Mouse (Mus musculus): Measurements from ENCODE around the gene Adcy6. TPM values are rescaled to one million over a fixed set of nuclear protein-coding genes. Genes with fewer than 3 reads are reported as not detected.
A peak's percentile ranks its signal among the peaks of the same experiment; 100 is the strongest.

The Adcy6 gene
- polyA plus RNA-seq, 1 experiment from 2014 or later = 10.1 TPM

DNA sequence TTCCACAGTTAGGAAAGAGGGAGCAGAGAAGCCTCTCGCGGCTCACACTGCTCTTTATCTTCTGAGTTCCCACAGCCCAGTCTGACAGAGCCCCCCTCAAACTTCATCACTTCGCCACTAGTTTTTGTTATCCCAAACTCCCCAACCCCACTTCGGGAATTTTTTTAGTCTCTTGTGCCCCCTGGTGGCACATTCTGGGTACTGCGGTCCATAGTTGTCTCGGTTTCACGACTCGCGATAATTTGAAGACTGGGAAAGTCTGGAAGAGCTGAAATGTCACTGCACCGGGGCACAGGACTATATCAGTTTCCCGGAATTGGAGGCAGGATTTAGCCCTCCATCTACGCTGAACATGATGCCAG is 7.3 kb upstream of the Adcy6 start:
- no peak overlapping the region for H3K9ac ChIP-seq (ENCODE audit: low read depth, low read length)
- no peak overlapping the region for H3K4me3 ChIP-seq (ENCODE audit: low read length)
- under 1% methylated on average over 12 of the region's 12 CpGs for WGBS
- H3K4me1 ChIP-seq (ENCODE audit: control insufficient read depth, insufficient read depth, low read depth, low read length) = peaks cover 7% of the 10 kb centered on the region
- H3K27me3 ChIP-seq (replicated peaks; ENCODE audit: control insufficient read depth, insufficient read depth, low read length) = no peaks in the 10 kb centered on the region
- no peaks in the 10 kb centered on the region for H3K36me3 ChIP-seq (ENCODE audit: control insufficient read depth, insufficient read depth, low read length)
- H3K9me3 ChIP-seq (ENCODE audit: control insufficient read depth, low read length) = no peaks in the 10 kb centered on the region
- no peak overlapping the region for H3K27ac ChIP-seq (ENCODE audit: low read depth, low read length)
- peak overlapping the region; percentile 17; the same call in 1 of the 2 replicates for H3K4me2 ChIP-seq (ENCODE audit: low read length)
- ATAC-seq = no peak

DNA sequence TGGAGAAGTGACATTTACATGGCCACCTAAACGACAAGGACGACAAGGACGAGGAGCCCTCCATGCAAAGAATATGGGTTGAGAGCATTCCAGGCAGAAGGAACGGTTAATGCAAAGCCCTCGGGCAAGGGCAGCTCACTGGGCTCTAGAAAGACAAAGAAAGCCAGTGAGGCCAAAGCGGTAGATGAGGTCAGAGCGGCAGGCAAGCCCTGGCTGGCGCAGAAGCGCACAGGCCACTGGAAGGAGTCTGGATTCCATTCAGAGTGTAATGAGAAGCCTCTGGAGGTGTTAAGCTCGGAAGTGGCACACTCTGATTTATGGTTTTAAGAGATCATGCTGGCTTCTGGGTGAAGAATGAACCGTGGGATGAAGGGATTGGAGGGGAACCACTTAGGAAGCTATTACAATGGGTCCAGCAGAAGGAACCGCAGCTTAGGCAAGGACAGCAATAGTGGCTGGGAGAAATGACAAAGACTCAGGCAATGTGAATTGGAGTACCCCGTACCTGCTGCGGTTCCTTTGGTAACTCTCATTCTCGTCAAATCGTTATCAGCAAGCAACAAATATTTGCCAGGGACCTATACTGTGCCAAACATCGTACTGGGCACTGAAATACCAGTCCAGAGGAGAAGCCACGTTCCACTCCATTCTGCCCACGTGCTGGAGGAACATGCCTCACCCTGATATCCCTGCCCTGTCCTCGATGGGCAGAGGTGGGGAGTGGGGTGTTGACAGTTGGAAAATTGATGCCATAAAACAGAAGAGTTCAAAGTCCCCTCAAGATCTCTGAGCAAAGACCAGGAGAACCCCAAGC is 6.7 kb upstream of the Adcy6 start:
- H3K27ac ChIP-seq (ENCODE audit: low read depth, low read length) = no peak overlapping the region
- no peak for ATAC-seq
- H3K9ac ChIP-seq (ENCODE audit: low read depth, low read length) = no peak overlapping the region
- H3K4me3 ChIP-seq (ENCODE audit: low read length) = no peak overlapping the region
- no peaks in the 10 kb centered on the region for H3K36me3 ChIP-seq (ENCODE audit: control insufficient read depth, insufficient read depth, low read length)
- no peaks in the 10 kb centered on the region for H3K9me3 ChIP-seq (ENCODE audit: control insufficient read depth, low read length)
- H3K4me2 ChIP-seq (ENCODE audit: low read length) = peak overlapping the region; percentile 17; the same call in 1 of the 2 replicates
- no peaks in the 10 kb centered on the region for H3K27me3 ChIP-seq (replicated peaks; ENCODE audit: control insufficient read depth, insufficient read depth, low read length)
- 50% methylated on average over 20 of the region's 20 CpGs for WGBS
- peaks cover 7% of the 10 kb centered on the region for H3K4me1 ChIP-seq (ENCODE audit: control insufficient read depth, insufficient read depth, low read depth, low read length)

DNA sequence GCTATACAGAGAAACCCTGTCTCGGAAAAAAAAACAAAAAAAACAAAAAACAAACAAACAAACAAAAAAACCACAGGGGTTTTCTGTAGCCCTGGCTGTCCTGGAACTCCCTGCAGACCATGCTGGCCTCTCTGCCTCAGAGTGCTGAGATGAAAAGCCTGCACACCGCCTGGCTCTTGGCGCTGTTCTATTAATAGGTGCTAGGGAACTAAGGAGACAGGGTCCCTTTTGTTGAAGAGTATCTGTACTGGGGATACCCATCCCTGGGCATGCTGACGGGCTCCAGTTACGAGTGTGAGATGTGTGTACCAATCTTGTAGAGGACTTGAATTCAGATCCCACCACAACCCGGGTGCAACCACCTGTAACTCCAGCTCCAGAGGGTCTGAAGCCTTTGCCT is 5.9 kb upstream of the Adcy6 start:
- 63% methylated on average over 6 of the region's 6 CpGs for WGBS
- Histone ChIP-seq H3K9me3 (ENCODE audit: control insufficient read depth, low read length) (no peaks in the 10 kb centered on the region), H3K9ac (ENCODE audit: low read depth, low read length) (no peak overlapping the region), H3K27me3 (replicated peaks; ENCODE audit: control insufficient read depth, insufficient read depth, low read length) (no peaks in the 10 kb centered on the region), H3K27ac (ENCODE audit: low read depth, low read length) (no peak overlapping the region), H3K4me3 (ENCODE audit: low read length) (no peak overlapping the region), H3K4me2 (ENCODE audit: low read length) (no peak overlapping the region), H3K4me1 (ENCODE audit: control insufficient read depth, insufficient read depth, low read depth, low read length) (peaks cover 7% of the 10 kb centered on the region), H3K36me3 (ENCODE audit: control insufficient read depth, insufficient read depth, low read length) (no peaks in the 10 kb centered on the region)
- ATAC-seq = no peak

DNA sequence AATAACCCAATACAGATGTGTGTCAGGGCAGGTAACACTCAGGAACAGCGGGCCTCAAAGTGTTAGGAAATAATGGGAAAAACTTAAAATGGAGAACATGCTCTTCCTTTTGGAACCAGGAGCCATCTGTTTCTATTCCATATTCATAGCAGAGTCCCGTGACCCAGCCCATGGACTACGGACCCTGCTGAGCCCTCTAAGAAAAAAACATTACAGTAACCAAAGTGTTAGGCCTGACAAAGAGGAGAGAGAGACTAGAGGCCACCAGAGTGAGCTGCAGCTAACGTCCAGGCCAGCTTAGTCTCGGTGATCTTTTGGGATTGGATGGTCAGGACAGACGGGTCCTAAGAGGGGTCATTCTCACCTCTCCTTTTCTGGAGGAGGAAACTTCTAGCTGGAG is 5.1 kb upstream of the Adcy6 start:
- Histone ChIP-seq H3K4me2 (ENCODE audit: low read length) (no peak overlapping the region), H3K4me1 (ENCODE audit: control insufficient read depth, insufficient read depth, low read depth, low read length) (peaks cover 7% of the 10 kb centered on the region), H3K9me3 (ENCODE audit: control insufficient read depth, low read length) (no peaks in the 10 kb centered on the region), H3K27ac (ENCODE audit: low read depth, low read length) (no peak overlapping the region; the same call in 1 of the 2 replicates), H3K4me3 (ENCODE audit: low read length) (no peak overlapping the region), H3K9ac (ENCODE audit: low read depth, low read length) (no peak overlapping the region), H3K36me3 (ENCODE audit: control insufficient read depth, insufficient read depth, low read length) (no peaks in the 10 kb centered on the region), H3K27me3 (replicated peaks; ENCODE audit: control insufficient read depth, insufficient read depth, low read length) (no peaks in the 10 kb centered on the region)
- no peak for ATAC-seq
- WGBS = 45% methylated on average over 6 of the region's 6 CpGs

DNA sequence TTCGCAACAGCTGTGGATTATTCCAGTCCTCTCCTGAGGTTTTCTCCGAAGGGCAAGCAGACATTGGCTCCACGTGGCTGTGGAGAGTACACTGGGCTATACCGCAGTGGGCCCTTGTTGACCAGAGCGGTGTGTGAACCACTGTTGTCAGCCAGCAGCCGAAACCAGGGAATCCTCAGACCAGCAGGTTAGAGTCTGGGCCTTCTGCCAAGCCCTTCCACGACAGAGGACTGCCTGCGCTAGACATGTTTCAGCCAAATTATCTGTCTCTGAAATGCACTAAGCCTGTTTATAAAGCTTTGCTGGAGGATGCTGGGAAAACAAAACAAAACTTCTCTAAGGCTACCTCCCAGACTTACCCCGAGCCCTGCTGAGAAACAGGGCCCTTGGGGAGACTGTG is 4.7 kb upstream of the Adcy6 start:
- Histone ChIP-seq H3K27me3 (replicated peaks; ENCODE audit: control insufficient read depth, insufficient read depth, low read length) (no peaks in the 10 kb centered on the region), H3K9ac (ENCODE audit: low read depth, low read length) (0 out of 2 replicates have a peak overlapping the region, but pooled peaks have one; percentile 13), H3K4me3 (ENCODE audit: low read length) (no peak overlapping the region), H3K27ac (ENCODE audit: low read depth, low read length) (peak overlapping the region; percentile 13; the same call in 1 of the 2 replicates), H3K9me3 (ENCODE audit: control insufficient read depth, low read length) (no peaks in the 10 kb centered on the region), H3K36me3 (ENCODE audit: control insufficient read depth, insufficient read depth, low read length) (no peaks in the 10 kb centered on the region), H3K4me2 (ENCODE audit: low read length) (no peak overlapping the region), H3K4me1 (ENCODE audit: control insufficient read depth, insufficient read depth, low read depth, low read length) (peaks cover 7% of the 10 kb centered on the region)
- no peak for ATAC-seq
- 30% methylated on average over 9 of the region's 9 CpGs for WGBS

DNA sequence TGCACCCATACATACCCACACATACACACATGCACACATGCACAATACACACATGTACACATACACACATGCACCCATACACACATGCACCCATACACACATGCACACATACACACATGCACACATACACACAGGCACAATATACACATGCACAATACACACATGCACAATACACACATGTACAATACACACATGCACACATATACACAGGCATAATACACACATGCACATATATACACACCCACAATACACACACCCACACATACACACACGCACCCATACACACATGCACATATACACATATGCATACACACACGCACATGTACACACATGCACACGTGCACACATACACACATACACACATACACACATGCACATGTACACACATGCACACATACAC is 2.4 kb upstream of the Adcy6 start:
- Histone ChIP-seq H3K27me3 (replicated peaks; ENCODE audit: control insufficient read depth, insufficient read depth, low read length) (no peaks in the 10 kb centered on the region), H3K9me3 (ENCODE audit: control insufficient read depth, low read length) (no peaks in the 10 kb centered on the region), H3K4me3 (ENCODE audit: low read length) (no peak overlapping the region), H3K27ac (ENCODE audit: low read depth, low read length) (no peak overlapping the region), H3K36me3 (ENCODE audit: control insufficient read depth, insufficient read depth, low read length) (no peaks in the 10 kb centered on the region), H3K4me2 (ENCODE audit: low read length) (no peak overlapping the region), H3K4me1 (ENCODE audit: control insufficient read depth, insufficient read depth, low read depth, low read length) (peaks cover 20% of the 10 kb centered on the region), H3K9ac (ENCODE audit: low read depth, low read length) (no peak overlapping the region)
- ATAC-seq = no peak
- 99% methylated on average over 3 of the region's 3 CpGs for WGBS

DNA sequence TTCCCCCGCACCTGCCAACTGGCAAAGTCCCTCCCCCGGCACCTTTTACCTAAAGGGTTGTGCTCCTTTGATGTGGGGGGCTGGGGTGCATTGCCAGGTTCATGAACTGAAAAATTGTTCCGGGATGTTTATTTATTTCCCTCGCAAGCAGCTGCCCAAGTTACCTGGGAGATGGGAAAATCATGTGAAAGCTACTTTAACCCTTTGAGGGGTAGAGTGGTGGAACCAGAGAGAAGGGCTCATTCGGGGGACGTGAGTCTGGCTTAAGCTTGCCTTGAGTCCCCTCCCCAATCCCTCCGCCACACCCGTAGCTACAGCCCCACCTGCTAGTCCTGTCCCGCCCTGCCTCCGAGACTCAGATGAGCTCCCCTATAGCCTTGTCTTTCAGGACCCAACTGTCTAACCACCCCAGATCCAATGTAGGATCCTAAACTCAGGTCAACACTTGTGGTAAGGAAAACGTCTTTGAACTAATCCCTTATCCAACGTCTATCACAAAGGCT is 306 bp upstream of the Adcy6 start:
- Histone ChIP-seq H3K9ac (ENCODE audit: low read depth, low read length) (peak overlapping the region; percentile 92), H3K27ac (ENCODE audit: low read depth, low read length) (peak overlapping the region; percentile 88), H3K36me3 (ENCODE audit: control insufficient read depth, insufficient read depth, low read length) (no peaks in the 10 kb centered on the region), H3K9me3 (ENCODE audit: control insufficient read depth, low read length) (no peaks in the 10 kb centered on the region), H3K4me3 (ENCODE audit: low read length) (peak overlapping the region; percentile 90), H3K4me2 (ENCODE audit: low read length) (peak overlapping the region; percentile 61), H3K4me1 (ENCODE audit: control insufficient read depth, insufficient read depth, low read depth, low read length) (peaks cover 26% of the 10 kb centered on the region), H3K27me3 (replicated peaks; ENCODE audit: control insufficient read depth, insufficient read depth, low read length) (no peaks in the 10 kb centered on the region)
- ATAC-seq = no peak
- 4% methylated on average over 12 of the region's 12 CpGs for WGBS

DNA sequence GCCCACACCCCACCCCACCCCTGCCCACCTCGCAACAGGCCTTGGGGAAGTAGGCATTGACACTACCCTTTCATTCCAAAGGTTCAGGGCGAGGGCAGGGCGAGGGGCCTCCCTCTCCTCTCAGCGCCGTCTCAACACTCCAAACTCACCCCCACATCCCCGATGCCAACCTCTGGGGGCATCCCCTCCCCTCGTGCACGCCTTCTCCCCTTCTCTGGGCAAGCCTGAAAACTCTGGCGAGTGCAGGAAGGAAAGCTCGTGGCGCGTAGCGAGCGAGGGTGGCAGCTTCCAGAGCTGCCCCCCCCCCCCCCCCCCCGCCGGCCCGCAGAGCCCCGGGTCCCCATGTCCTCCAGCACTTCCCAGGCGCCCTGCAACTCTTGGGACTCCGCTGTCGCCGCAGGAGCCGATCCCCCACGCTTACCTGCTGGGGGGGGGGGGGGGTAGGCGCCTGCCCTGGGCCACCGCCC is 1.1 kb downstream of the Adcy6 start:
- peak overlapping the region; percentile 61 for H3K4me2 ChIP-seq (ENCODE audit: low read length)
- peak overlapping the region; percentile 90 for H3K4me3 ChIP-seq (ENCODE audit: low read length)
- H3K27ac ChIP-seq (ENCODE audit: low read depth, low read length) = peak overlapping the region; percentile 88
- peak overlapping the region; percentile 92 for H3K9ac ChIP-seq (ENCODE audit: low read depth, low read length)
- no peaks in the 10 kb centered on the region for H3K9me3 ChIP-seq (ENCODE audit: control insufficient read depth, low read length)
- 0% methylated on average over 4 of the region's 26 CpGs for WGBS
- no peaks in the 10 kb centered on the region for H3K27me3 ChIP-seq (replicated peaks; ENCODE audit: control insufficient read depth, insufficient read depth, low read length)
- peaks cover 7% of the 10 kb centered on the region for H3K36me3 ChIP-seq (ENCODE audit: control insufficient read depth, insufficient read depth, low read length)
- H3K4me1 ChIP-seq (ENCODE audit: control insufficient read depth, insufficient read depth, low read depth, low read length) = peaks cover 21% of the 10 kb centered on the region
- ATAC-seq = peak; percentile 18; the same call in 1 of the 2 replicates

DNA sequence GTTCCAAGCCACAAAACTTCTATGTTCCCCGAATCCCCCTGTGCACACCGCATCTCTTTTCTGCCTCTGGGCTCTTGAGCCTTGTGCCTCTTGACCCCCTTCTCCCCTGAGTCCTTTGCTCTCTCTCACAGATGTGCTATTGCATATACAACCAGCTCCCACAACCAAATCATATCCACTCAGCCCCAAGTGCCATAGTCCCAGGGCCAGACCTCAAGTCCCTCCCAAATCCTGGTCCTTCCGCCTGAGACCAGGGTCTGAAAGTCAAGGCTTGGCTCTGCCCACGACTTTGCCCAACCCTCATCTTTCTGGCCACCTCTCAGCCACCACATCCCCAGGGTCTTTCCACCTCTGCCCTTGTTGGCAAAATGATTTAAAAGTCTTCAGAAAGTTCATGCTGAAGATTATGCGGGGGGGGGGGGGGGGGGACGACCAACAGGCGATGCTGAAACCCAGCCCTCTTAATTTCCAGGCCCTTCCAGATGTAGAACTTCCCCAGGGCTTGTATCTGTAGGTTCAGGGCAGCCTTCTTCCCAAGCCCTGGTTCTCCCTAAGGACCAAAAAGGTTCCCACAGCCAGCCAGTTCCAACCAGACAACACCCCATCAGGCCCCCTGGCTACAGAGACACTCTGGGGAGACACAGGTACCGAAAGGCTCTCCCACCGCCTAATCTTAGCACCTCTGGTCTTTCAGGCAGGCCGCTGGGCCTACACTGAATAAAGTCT is 1.7 kb downstream of the Adcy6 start:
- Histone ChIP-seq H3K27me3 (replicated peaks; ENCODE audit: control insufficient read depth, insufficient read depth, low read length) (no peaks in the 10 kb centered on the region), H3K27ac (ENCODE audit: low read depth, low read length) (no peak overlapping the region; the same call in 1 of the 2 replicates), H3K36me3 (ENCODE audit: control insufficient read depth, insufficient read depth, low read length) (peaks cover 13% of the 10 kb centered on the region), H3K4me1 (ENCODE audit: control insufficient read depth, insufficient read depth, low read depth, low read length) (peaks cover 25% of the 10 kb centered on the region), H3K9me3 (ENCODE audit: control insufficient read depth, low read length) (no peaks in the 10 kb centered on the region), H3K9ac (ENCODE audit: low read depth, low read length) (peak overlapping the region; percentile 92), H3K4me2 (ENCODE audit: low read length) (peak overlapping the region; percentile 61), H3K4me3 (ENCODE audit: low read length) (peak overlapping the region; percentile 90)
- WGBS = 19% methylated on average over 9 of the region's 10 CpGs
- no peak for ATAC-seq

Data from hindbrain, embryonic 16.5 days (tissue).